Mouse (Mus musculus): Measurements from ENCODE around the gene Clint1. TPM values are rescaled to one million over a fixed set of nuclear protein-coding genes. Genes with fewer than 3 reads are reported as not detected.

Gene Clint1
- polyA plus RNA-seq, 1 experiment from 2014 or later, result 80.0 TPM

GRCm38 (mm10) chr11:45927456-45927855 is 75.6 kb downstream of the Clint1 start:
- whole genome bisulfite sequencing, result 53% methylated on average over 5 of the region's 5 CpGs
- Histone ChIP-seq H3K9me3 (no peaks in the 10 kb centered on the region), H3K4me3 (no peak overlapping the region), H3K27me3 (ENCODE audit: insufficient read depth, poor library complexity, severe bottlenecking) (no peaks in the 10 kb centered on the region), H3K27ac (no peak overlapping the region), H3K4me1 (no peaks in the 10 kb centered on the region; the same call in 1 of the 2 replicates), H3K36me3 (peaks cover 21% of the 10 kb centered on the region; the same call in 1 of the 2 replicates)
- DNase-seq (ENCODE audit: low spot score), result no peak

DNA sequence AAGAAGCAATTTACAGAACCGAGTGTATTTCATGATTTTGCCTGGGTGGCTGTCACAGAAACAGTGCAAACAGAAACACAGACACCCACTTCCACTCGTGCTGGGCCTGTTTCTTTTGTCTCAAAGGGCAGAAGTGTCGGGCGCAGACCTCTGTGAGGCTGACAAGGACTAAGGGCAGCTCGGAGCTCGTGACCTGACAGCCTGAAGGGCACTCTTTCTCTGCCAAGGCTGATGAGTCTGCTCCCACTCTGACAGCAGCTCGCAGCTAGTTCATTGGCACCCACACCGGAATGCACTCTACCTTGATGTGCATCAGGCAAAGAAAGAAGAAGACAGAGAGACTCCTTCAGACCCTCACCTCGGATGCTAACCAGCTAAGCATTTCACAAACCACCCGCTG is 77.7 kb downstream of the Clint1 start:
- H3K4me3 ChIP-seq, result no peak overlapping the region
- H3K27ac ChIP-seq, result no peak overlapping the region
- peaks cover 3% of the 10 kb centered on the region; the same call in 1 of the 2 replicates for H3K4me1 ChIP-seq
- DNase-seq (ENCODE audit: low spot score), result no peak
- no peaks in the 10 kb centered on the region for H3K27me3 ChIP-seq (ENCODE audit: insufficient read depth, poor library complexity, severe bottlenecking)
- peaks cover 41% of the 10 kb centered on the region for H3K36me3 ChIP-seq
- no peaks in the 10 kb centered on the region for H3K9me3 ChIP-seq
- WGBS, result 86% methylated on average over 10 of the region's 10 CpGs

DNA sequence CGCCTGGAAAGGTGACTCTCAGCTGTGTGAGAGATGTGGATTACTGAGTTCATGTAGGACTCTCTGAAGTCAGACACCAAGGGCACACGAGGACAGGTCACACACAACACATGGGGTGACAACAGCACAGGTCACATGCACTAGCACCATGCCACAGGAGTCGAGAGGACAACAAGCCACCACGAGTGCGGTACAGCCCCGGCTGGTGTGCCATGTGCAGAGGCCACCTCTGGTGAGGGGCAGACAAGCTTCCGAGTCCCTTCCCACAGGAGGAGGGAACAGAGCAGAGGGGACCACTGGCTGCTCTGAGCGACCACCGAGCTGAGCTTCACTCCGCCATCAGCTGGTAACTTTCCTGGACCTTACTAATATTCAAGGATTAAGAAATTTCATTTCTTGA is 80.9 kb downstream of the Clint1 start:
- H3K9me3 ChIP-seq, result no peaks in the 10 kb centered on the region
- peaks cover 3% of the 10 kb centered on the region; the same call in 1 of the 2 replicates for H3K4me1 ChIP-seq
- no peaks in the 10 kb centered on the region for H3K27me3 ChIP-seq (ENCODE audit: insufficient read depth, poor library complexity, severe bottlenecking)
- peaks cover 74% of the 10 kb centered on the region for H3K36me3 ChIP-seq
- H3K27ac ChIP-seq, result no peak overlapping the region
- DNase-seq (ENCODE audit: low spot score), result no peak
- no peak overlapping the region for H3K4me3 ChIP-seq
- 90% methylated on average over 10 of the region's 10 CpGs for WGBS

DNA sequence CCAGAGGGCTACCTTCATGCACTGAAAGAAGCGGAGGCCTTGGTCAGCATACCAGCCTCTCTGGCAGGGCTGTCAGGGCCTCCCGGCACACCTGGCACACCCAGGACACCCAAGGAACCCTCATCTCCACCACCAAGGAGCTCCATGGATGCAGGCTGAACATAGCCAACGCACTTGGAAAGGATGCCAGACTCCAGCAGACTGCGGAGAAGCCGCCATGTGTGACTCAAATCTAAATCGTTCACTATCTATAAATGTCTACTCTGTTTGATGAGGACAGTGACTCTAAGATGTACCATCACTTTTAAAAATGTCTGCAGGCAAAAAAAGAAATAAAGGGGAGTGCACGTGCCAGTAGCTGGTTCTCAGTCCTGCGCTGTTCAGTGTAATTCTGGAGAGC is 85.6 kb downstream of the Clint1 start:
- no peaks in the 10 kb centered on the region for H3K27me3 ChIP-seq (ENCODE audit: insufficient read depth, poor library complexity, severe bottlenecking)
- no peak overlapping the region for H3K27ac ChIP-seq
- H3K4me3 ChIP-seq, result no peak overlapping the region
- H3K9me3 ChIP-seq, result no peaks in the 10 kb centered on the region
- peaks cover 55% of the 10 kb centered on the region for H3K36me3 ChIP-seq
- 96% methylated on average over 8 of the region's 8 CpGs for WGBS
- DNase-seq (ENCODE audit: low spot score), result no peak
- peaks cover 14% of the 10 kb centered on the region for H3K4me1 ChIP-seq

DNA sequence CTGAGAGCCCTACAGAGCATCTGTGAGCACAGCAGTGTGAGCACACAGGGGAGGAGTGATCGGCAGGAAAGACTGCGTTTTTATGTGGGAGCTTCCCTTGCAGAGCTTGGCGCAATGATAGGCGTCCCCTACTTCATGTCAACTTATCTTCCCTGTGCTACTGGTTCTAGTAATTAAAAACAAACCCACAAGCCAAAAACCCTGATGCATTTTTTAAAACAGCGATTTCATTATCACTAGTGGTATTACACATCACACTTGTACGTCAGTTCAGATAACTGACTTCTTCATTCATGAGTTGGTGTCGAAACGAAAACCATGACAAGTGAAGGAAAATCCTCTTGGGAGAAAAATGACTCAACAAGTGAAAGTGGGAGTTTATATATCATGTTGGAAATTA is 87.1 kb downstream of the Clint1 start:
- no peak for DNase-seq (ENCODE audit: low spot score)
- Histone ChIP-seq H3K27me3 (ENCODE audit: insufficient read depth, poor library complexity, severe bottlenecking) (no peaks in the 10 kb centered on the region), H3K4me1 (peaks cover 25% of the 10 kb centered on the region), H3K4me3 (no peak overlapping the region), H3K9me3 (no peaks in the 10 kb centered on the region), H3K27ac (no peak overlapping the region), H3K36me3 (peaks cover 41% of the 10 kb centered on the region)
- 83% methylated on average over 8 of the region's 8 CpGs for WGBS

DNA sequence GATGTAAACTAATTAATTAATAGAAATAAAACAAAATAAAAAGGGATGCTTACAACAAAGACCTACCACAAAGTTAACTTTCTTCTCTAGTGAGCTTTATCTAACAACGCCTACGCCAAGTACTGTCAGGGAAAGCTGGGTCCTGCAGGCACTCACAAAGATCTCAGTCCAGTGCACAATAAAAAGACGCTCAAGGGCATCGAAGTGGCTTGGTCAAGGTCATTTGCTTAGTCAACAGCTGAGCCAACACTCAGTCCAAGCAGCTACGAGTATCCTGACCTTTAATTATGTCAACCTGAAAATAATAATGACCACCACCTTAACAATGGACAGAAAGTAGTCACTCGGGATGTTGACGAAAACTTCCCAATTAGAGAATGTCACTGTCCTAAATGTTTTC is 90.4 kb downstream of the Clint1 start:
- Histone ChIP-seq H3K36me3 (peaks cover 7% of the 10 kb centered on the region; the same call in 1 of the 2 replicates), H3K9me3 (no peaks in the 10 kb centered on the region), H3K4me3 (no peak overlapping the region), H3K27ac (no peak overlapping the region), H3K27me3 (ENCODE audit: insufficient read depth, poor library complexity, severe bottlenecking) (no peaks in the 10 kb centered on the region), H3K4me1 (peaks cover 22% of the 10 kb centered on the region)
- peak; percentile 45 for DNase-seq (ENCODE audit: low spot score)
- 88% methylated on average over 7 of the region's 7 CpGs for WGBS

- 70% methylated on average over 7 of the region's 7 CpGs for WGBS
- Histone ChIP-seq H3K4me3 (peak overlapping the region; percentile 90), H3K27ac (no peak overlapping the region; the same call in 1 of the 2 replicates), H3K4me1 (peaks cover 22% of the 10 kb centered on the region), H3K36me3 (peaks cover 5% of the 10 kb centered on the region; the same call in 1 of the 2 replicates), H3K27me3 (ENCODE audit: insufficient read depth, poor library complexity, severe bottlenecking) (no peaks in the 10 kb centered on the region), H3K9me3 (no peaks in the 10 kb centered on the region)
- peak; percentile 71 for DNase-seq (ENCODE audit: low spot score)
Observed at GRCm38 (mm10) chr11:45943108-45943705, 91.4 kb downstream of the Clint1 start.

- H3K9me3 ChIP-seq, result no peaks in the 10 kb centered on the region
- under 1% methylated on average over 49 of the region's 49 CpGs for WGBS
- H3K36me3 ChIP-seq, result peaks cover 3% of the 10 kb centered on the region; the same call in 1 of the 2 replicates
- peak overlapping the region; percentile 89 for H3K27ac ChIP-seq
- H3K4me1 ChIP-seq, result peaks cover 22% of the 10 kb centered on the region
- H3K27me3 ChIP-seq (ENCODE audit: insufficient read depth, poor library complexity, severe bottlenecking), result no peaks in the 10 kb centered on the region
- DNase-seq (ENCODE audit: low spot score), result peak; percentile 77
- H3K4me3 ChIP-seq, result peak overlapping the region; percentile 90
Observed at GRCm38 (mm10) chr11:45943891-45944642, 92.2 kb downstream of the Clint1 start.

GRCm38 (mm10) chr11:45944643-45945156 is 92.8 kb downstream of the Clint1 start, which contains the start of gene Lsm11:
Gene Lsm11, minus strand, starts transcription at chr11:45944935.
- Histone ChIP-seq H3K4me3 (peak within 1 kb of the TSS; percentile 90), H3K36me3 (peaks cover 5% of the 10 kb centered on the region), H3K27me3 (ENCODE audit: insufficient read depth, poor library complexity, severe bottlenecking) (no peaks in the 10 kb centered on the region), H3K27ac (peak within 1 kb of the TSS; percentile 89), H3K4me1 (peaks cover 22% of the 10 kb centered on the region), H3K9me3 (no peaks in the 10 kb centered on the region)
- peak; percentile 97 for DNase-seq (ENCODE audit: low spot score)
- WGBS, result under 1% methylated on average over 55 of the region's 55 CpGs

GRCm38 (mm10) chr11:45946796-45947195 is 94.9 kb downstream of the Clint1 start:
- no peaks in the 10 kb centered on the region for H3K27me3 ChIP-seq (ENCODE audit: insufficient read depth, poor library complexity, severe bottlenecking)
- no peak for DNase-seq (ENCODE audit: low spot score)
- H3K9me3 ChIP-seq, result no peaks in the 10 kb centered on the region
- H3K27ac ChIP-seq, result no peak overlapping the region
- 89% methylated on average over 4 of the region's 4 CpGs for WGBS
- no peak overlapping the region for H3K4me3 ChIP-seq
- H3K4me1 ChIP-seq, result peaks cover 12% of the 10 kb centered on the region
- H3K36me3 ChIP-seq, result peaks cover 23% of the 10 kb centered on the region

DNA sequence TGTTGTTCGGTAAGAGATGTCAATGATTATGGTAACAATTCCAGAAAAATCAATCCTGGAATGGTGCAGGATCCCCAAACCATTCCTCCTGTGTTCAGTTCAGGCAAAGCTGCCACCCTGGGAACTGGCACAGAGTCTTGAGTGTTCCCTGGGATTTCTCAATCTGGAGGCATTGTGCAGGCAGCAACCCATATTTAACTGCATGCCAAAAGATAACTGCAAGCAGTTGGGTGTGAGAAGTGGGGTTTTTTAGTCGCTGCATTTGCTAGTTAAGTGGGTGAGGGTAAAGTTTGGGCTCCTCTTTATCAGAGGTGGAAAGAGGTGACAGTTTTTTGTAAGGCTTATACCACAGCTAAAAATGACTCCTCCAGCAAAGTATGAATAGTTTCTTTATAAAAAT is 95.6 kb downstream of the Clint1 start:
- no peaks in the 10 kb centered on the region for H3K27me3 ChIP-seq (ENCODE audit: insufficient read depth, poor library complexity, severe bottlenecking)
- H3K9me3 ChIP-seq, result no peaks in the 10 kb centered on the region
- H3K36me3 ChIP-seq, result peaks cover 29% of the 10 kb centered on the region
- WGBS, result 79% methylated on average over 2 of the region's 2 CpGs
- no peak overlapping the region for H3K4me3 ChIP-seq
- DNase-seq (ENCODE audit: low spot score), result peak; percentile 6
- no peak overlapping the region for H3K27ac ChIP-seq
- peaks cover 11% of the 10 kb centered on the region; the same call in 1 of the 2 replicates for H3K4me1 ChIP-seq

DNA sequence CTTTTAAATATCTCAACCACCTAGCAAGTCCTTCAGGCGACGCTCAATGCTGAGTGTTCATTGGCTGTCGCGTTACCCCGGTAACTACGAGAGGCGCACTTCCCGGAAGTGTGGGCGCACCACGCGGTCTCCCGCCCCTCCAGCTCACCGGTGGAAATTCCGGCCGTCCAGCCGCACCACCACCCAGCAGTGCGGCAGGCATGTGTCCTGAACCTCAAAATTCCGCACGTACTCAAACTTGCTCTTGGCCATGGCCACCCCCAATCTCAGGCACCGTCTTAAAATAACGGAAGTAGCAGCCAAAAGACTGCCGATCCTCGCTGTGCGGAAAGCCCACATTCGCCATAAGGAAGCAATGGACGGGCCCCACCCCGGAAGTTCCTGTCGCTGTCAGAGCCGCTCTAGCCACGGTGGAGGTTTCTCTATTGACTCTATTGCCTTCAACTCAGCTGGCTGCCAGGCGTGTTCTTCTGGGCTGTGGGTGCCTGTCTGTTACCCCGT is 103.3 kb downstream of the Clint1 start, which contains the start of gene Thg1l:
TSS of gene Thg1l (minus strand) at position 368 of the 501 bp plus-strand sequence.
- Histone ChIP-seq H3K9me3 (no peaks in the 10 kb centered on the region), H3K4me1 (0 out of 2 replicates have a peak, but pooled peaks cover 8% of the 10 kb centered on the region), H3K27ac (peak within 1 kb of the TSS; percentile 80), H3K27me3 (ENCODE audit: insufficient read depth, poor library complexity, severe bottlenecking) (no peaks in the 10 kb centered on the region), H3K36me3 (peaks cover 26% of the 10 kb centered on the region; the same call in 1 of the 2 replicates), H3K4me3 (peak within 1 kb of the TSS; percentile 68)
- DNase-seq (ENCODE audit: low spot score), result peak; percentile 97
- under 1% methylated on average over 32 of the region's 32 CpGs for WGBS

DNA sequence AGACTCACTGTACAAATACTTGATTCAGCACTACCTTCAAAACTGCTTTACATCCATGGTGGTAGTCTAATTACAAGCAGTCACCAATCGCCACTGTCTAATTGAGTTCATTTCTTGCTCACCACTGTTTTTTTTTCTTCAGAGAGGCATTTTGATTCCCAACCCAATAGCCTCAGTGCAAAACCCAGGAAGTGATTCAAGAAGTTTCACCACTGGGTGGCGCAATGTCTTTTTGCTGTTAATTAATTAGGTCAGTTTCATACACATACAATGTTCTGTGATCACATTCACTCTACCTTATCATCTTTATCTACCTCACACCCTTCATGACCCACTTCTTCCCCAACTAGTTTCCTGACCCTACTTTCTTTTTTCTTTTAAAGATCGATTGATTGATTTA is 107.7 kb downstream of the Clint1 start:
- no peak for DNase-seq (ENCODE audit: low spot score)
- no peak overlapping the region for H3K4me3 ChIP-seq
- 82% methylated on average over 3 of the region's 3 CpGs for WGBS

More for the DNA sequence above, 107.7 kb downstream of the Clint1 start:
- Histone ChIP-seq H3K4me1 (0 out of 2 replicates have a peak, but pooled peaks cover 4% of the 10 kb centered on the region), H3K27ac (no peak overlapping the region), H3K27me3 (ENCODE audit: insufficient read depth, poor library complexity, severe bottlenecking) (no peaks in the 10 kb centered on the region), H3K9me3 (no peaks in the 10 kb centered on the region), H3K36me3 (no peaks in the 10 kb centered on the region)
